Mouse (Mus musculus) central nervous system, embryonic 11.5 days (tissue): ENCODE data around the gene Vmn1r199. TPM values are rescaled to one million over a fixed set of nuclear protein-coding genes. Genes with fewer than 3 reads are reported as not detected.

Source experiments
- polyA plus RNA-seq: library from polyadenylated mRNA; depleted of rRNA; stranded (reverse); fragments of >200 nt; gene quantifications from 2 replicates; pipeline ENCODE4 v1.2.3, GENCODE M21; 2012; rRNA removed

Gene Vmn1r199
- not detected in 2 replicates for polyA plus RNA-seq

DNA sequence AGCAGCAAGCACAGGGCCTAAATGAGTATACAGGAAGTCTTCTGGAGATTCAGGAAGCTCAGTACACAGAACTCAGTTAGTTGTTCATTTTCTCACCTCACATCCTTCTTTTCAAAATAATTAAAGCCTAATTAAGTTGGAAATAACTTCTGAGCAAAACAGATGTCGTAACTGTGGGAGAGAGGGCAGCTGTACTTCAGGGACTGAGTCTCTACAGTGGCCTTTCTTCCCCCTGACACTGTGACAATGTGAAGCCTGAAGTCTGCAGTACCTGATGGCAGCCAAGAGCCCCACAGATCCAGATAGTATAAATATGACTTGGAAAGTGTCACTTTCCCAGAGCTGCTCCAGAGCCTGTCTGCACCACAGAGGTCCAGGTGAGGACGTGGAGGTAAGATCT, at the start of gene Vmn1r199:
Vmn1r199 (plus strand) TSS at position 301 of the 400 bp plus-strand sequence.

DNA sequence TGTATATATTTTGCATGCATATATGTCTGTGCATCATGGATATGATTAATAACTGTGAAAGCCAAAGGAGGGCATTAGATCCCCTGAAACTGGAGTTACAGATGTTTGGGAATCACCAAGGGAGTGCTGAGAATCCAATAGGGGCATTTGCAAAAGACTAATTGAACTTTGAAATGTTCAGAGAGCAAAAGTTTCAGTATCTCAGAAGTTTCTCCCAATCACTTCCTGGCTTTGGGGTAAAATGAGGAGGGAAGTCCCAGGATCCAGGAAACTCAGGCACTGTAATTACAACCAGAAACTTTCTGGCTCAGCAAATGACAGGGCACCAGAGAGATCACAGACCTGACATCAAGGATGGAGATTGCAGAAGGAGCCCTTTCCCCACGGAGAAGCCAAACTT, 29.6 kb upstream of the Vmn1r199 start, which contains the start of gene Vmn1r198:
Vmn1r198 (plus strand) TSS at position 301 of the 400 bp plus-strand sequence.

DNA sequence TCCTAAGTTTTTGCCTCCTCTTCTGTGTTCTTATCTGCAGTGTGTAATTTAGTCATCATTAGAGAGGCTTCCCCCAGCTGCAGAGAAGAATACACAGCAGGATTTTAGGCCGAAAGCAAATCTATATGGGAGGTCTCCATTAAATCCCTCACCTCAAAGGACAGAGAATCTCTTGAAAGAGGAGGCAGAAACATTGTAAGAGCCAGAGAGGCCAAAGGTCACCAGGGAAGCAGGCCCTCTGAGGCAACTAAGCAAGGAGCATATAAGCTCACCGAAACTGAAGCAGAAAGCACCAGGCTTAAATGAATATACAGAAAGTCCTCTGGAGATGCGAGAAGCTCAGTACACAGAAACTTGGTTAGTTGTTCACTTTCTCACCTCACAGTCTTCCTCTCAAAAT, 10.5 kb downstream of the Vmn1r199 start, which contains the start of gene Vmn1r200:
Vmn1r200 (plus strand) TSS at position 301 of the 400 bp plus-strand sequence.

Other genes with a start within 250 kb of the Vmn1r199 start
- not detected in 2 replicates for gene Vmn1r191, start 195.8 kb upstream of the Vmn1r199 start, polyA plus RNA-seq
- not detected in 2 replicates for gene Vmn1r192, start 188.7 kb upstream of the Vmn1r199 start, polyA plus RNA-seq
- not detected in 2 replicates for gene Vmn1r193, start 156.7 kb upstream of the Vmn1r199 start, polyA plus RNA-seq
- gene Vmn1r194, start 135.6 kb upstream of the Vmn1r199 start, polyA plus RNA-seq: not detected in 2 replicates
- not detected in 2 replicates for gene Vmn1r195, start 109.3 kb upstream of the Vmn1r199 start, polyA plus RNA-seq
- not detected in 2 replicates for gene Vmn1r196, start 89.9 kb upstream of the Vmn1r199 start, polyA plus RNA-seq
- not detected in 2 replicates for gene Vmn1r197, start 55.2 kb upstream of the Vmn1r199 start, polyA plus RNA-seq
- gene Vmn1r198, start 29.5 kb upstream of the Vmn1r199 start, polyA plus RNA-seq: not detected in 2 replicates
- gene Vmn1r200, start 10.6 kb downstream of the Vmn1r199 start, polyA plus RNA-seq: not detected in 2 replicates
- not detected in 2 replicates for gene Vmn1r201, start 92.1 kb downstream of the Vmn1r199 start, polyA plus RNA-seq
- gene Vmn1r202, start 125.6 kb downstream of the Vmn1r199 start, polyA plus RNA-seq: not detected in 2 replicates
- not detected in 2 replicates for gene Vmn1r203, start 138.3 kb downstream of the Vmn1r199 start, polyA plus RNA-seq
- not detected in 2 replicates for gene Vmn1r204, start 173.4 kb downstream of the Vmn1r199 start, polyA plus RNA-seq
- gene Vmn1r205, start 213.2 kb downstream of the Vmn1r199 start, polyA plus RNA-seq: not detected in 2 replicates
- not detected in 2 replicates for gene Vmn1r206, start 244.4 kb downstream of the Vmn1r199 start, polyA plus RNA-seq